Mouse (Mus musculus) gastrocnemius, adult 18-20 months (tissue): ENCODE data around the gene Nup88. TPM values are rescaled to one million over a fixed set of nuclear protein-coding genes. Genes with fewer than 3 reads are reported as not detected.
"Not testable (repeated sequence)": the region's sequence is repeated elsewhere in the genome, so short reads cannot be mapped to it uniquely, and the experiment has no call there.

ENCODE experiments used
- DNase-seq: peaks from one replicate; pipeline ENCODE4 v3.0.0; 2021; ENCODE audit warnings: low spot score
- total RNA-seq, 2 experiments: library from RNA; stranded (reverse); gene quantifications; 2 replicates each; pipeline ENCODE4 v1.2.3; 2021

The Nup88 gene
- total RNA-seq, 2 experiments from 2014 or later = 31.7 to 33.8 TPM

DNA sequence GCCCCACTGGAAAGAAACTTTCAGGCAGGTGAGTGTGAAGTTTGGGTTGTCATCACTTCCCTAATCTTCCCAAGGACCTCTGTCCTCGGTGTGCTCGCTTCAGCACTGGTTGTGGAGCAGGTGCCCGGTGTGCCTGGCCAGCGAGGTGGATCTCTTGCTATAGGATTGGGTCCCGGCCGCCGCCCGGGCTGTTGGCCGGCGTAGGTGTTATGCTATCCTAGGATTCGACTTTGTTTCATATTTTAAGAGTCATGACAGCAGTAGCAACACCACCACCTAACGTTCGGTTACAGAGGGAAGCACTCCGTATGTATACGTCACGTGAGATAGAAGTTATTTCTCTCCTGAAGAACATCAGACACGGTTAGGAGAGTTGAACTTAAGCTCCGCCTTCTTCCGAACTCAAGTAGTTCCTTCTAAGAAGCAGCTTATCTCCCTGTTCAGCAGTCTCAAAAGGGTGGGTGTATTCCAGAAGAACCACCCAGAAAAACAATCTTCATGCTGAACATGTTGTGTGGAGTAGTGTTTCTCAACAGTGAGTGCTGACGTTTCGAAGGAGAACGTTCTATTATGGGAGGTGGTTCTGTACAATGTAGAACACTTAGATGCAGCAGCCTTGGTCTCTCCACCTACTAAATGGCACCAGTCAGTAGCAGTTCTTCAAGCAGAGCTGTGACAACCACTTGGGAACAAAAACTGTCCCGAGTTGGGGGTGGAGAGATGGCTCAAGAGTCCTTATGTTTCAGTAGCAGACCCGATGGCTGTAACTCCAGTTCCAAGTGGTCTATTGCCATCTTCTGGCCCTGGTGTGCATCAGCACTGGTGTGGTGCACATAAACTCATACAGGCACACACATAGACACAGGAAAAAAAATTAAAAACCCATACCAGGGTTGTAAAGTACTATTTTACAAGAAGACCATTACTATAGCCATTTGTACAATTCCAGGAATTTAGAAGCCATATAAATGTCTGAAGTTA lies 1.1 kb upstream of the Nup88 start:
- no peak for DNase-seq

GRCm38 (mm10) chr11:70969271-70969794 lies 440 bp downstream of the Nup88 start:
- DNase-seq = no peak

GRCm38 (mm10) chr11:70964222-70964907 lies 5.4 kb downstream of the Nup88 start:
- DNase-seq = no peak

GRCm38 (mm10) chr11:70960786-70961554 lies 8.8 kb downstream of the Nup88 start:
- DNase-seq = no peak

- no peak for DNase-seq
Observed at GRCm38 (mm10) chr11:70954711-70955110, 15.1 kb downstream of the Nup88 start.

DNA sequence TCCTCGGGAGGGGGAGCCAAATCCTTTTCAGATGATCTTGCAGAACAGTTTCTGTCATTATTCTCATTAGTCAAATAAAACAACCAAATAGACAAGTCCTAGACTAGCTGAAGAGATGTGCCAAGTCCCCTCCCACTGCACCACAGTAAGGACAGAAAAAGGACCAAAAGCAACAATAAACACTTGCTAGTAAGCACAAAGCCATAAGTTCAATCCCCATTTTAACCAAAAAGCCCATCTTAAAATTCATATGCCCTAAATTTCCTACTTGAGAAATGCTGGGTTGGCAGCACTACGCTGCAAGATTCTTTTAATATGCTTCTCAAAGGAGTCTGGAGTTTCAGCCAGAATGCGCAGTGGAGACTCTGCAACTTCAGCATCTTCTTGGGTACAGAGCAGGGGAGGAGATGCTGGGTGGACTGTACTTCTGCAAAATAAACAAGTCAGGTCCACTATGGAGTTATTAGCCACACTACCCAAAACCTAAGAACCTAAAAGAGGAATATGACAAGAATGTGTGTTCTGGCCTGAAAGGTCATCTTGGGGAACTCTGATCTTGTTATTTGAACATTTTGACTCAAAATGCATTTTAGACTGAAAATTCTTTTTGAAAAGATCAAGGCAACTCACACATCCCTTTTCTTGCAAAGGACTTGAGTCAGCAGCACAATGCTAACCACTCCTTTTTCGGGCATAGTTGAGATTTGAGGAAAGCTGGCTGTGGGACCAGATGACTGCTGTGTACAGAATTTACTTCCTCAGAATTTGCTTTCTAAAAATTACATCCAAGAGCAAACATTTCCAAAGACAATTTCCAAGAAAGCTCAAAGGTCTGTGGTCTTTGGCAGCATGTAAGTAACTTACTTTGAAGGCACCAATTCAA lies 24.6 kb downstream of the Nup88 start:
- DNase-seq = no peak

DNA sequence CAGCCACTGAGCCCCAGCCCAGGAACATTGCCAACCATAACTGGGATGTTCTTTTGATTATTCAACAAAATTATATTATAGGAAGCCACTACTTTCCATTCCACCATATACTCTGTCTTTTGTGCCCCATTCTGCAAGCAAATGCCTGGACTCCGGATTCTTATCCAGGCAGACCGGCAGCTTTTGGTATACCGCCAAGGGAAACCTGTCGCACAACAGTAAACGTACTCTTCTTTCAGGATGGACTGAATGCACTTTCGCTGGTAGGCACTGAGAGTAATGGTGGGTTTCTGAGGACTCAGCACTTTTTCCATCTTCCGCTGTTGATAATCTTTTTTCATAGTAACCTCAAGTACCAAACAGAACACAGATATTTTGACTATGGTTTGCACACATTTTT lies 26.1 kb downstream of the Nup88 start:
- no peak for DNase-seq

- no peak for DNase-seq
Observed at GRCm38 (mm10) chr11:70942596-70942995, 27.2 kb downstream of the Nup88 start.

DNA sequence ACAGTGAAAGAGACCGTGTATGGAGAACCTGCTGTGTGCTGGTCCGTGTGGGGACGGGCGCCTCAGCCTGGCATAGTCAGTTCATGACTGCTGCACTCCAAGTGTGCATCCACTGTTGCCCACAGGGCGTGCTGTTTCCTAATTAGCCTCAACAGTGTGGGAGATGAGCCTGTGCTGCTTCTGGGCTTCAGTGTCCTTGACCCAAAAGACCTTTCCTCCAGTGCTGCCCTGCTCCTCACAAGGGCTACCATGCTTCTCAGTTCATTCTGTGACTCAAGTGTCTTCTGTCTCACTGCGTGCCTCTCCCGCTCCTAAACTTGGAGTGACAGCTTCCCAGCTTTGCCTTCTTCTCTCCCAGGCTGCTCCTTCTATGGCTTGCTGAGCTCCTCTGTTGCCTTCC lies 34.5 kb downstream of the Nup88 start:
- DNase-seq = no peak

DNA sequence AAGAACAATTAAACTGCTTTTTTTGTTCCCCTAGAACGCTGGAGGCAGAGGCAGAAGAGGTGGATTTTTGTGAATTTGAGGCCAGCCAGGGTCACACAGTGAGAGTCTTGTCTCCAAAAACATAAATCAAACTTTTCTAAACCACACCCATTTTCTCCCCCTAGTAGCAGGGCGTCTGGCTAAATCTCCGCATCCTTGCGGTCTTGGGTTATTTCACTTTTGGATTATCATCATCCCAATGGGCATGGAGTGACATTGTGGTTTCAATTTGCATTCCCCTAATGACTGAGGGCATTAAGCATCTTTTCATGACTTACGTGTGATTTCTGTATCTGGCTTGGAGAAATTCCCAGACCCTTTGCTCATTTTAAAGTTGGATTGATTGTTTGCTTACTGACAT lies 38.3 kb downstream of the Nup88 start:
- DNase-seq = no peak

DNA sequence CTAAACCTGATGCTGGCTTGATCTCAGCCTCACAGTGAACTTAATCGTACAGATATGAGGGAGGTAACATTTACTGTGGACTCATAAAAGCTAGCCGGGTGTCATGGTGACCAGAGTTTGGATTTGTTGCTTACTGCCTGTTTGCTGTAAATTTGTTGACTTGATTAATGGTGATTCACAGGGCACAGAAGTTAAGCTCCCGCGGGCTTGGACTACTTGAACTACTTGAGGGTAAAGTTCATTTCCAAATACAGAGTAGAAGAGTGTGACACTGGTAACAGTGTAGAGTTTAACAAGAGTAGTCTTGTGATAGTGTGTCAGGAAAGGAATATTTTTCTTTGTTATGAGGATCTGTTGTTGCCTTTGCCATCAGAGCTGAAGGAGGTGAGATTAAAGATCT lies 50.2 kb downstream of the Nup88 start:
- no peak for DNase-seq

- DNase-seq = no peak
Observed at GRCm38 (mm10) chr11:70917896-70918295, 51.9 kb downstream of the Nup88 start.

- DNase-seq = no peak
Observed at GRCm38 (mm10) chr11:70911920-70912319, 57.9 kb downstream of the Nup88 start.

- DNase-seq = no peak
Observed at GRCm38 (mm10) chr11:70911323-70911722, 58.5 kb downstream of the Nup88 start.

DNA sequence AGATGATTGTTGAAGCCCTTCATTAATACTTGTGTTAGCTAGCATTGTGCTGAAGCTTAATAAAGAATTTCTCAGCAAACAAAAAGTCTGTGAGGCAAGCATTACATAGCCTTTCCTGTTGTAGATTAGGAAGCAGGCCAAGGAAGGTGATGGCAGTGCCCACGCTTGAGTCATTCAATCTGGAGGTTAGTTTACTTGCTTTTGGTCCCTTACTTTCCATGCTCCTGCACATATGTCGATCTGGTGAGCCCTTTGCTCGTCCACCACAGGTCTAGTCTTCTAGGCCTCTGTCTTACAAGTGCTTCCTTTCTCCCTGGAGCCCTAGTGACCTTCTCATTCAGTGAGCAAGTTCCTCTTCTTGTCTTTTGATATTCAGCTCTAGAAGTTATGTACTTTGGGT lies 63.1 kb downstream of the Nup88 start:
- no peak for DNase-seq

- not testable (repeated sequence) for DNase-seq
Observed at GRCm38 (mm10) chr11:70898182-70898581, 71.6 kb downstream of the Nup88 start.

DNA sequence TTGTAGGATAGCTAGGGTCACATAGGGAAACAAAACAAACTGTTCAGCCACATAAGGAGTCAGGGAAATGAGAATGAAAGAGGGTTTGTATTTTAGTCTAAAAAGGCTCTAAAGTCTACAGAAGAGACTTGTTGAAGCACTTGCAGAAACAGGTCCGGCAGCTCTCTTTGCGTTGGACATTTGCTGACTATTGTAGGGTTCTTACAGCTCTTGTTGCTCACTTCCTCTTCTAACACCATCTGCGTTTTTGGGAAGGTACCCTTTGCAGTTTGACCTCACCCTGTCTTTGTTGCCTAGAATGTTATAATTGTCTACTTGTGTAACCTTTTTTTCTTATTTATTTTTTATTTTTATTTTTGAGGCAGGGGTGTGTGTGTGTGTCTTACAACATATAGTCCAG lies 72.1 kb downstream of the Nup88 start:
- DNase-seq = no peak
